Mouse (Mus musculus) limb, embryonic 10.5 days (tissue): ENCODE results near the gene Pik3r1. TPM values are rescaled to one million over a fixed set of nuclear protein-coding genes. Genes with fewer than 3 reads are reported as not detected.

Experiments
- DNase-seq: peaks from one replicate; pipeline ENCODE4 v3.0.0-alpha.2; 2017; ENCODE audit warnings: low spot score
- H3K27ac ChIP-seq: fragments of 300-500 bp; sonication (generic); 2 replicates; pipeline ENCODE4 v1.5.1; 2016; ENCODE audit warnings: mild to moderate bottlenecking
- H3K27me3 ChIP-seq: fragments of 300-500 bp; sonication (generic); 2 replicates; pipeline ENCODE4 v1.6.1; 2016; ENCODE audit warnings: low read depth, mild to moderate bottlenecking; ENCODE audit not compliant: poor library complexity, severe bottlenecking
- H3K36me3 ChIP-seq: fragments of 300-500 bp; sonication (generic); 2 replicates; pipeline ENCODE4 v1.6.1; 2016; ENCODE audit warnings: mild to moderate bottlenecking, moderate library complexity
- H3K4me1 ChIP-seq: fragments of 300-500 bp; sonication (generic); 2 replicates; pipeline ENCODE4 v1.6.1; 2016
- H3K4me3 ChIP-seq: fragments of 300-500 bp; sonication (generic); 2 replicates; pipeline ENCODE4 v1.5.1; 2016; ENCODE audit warnings: mild to moderate bottlenecking, moderate library complexity
- H3K9me3 ChIP-seq: fragments of 300-500 bp; sonication (generic); replicated peaks from 2 replicates; pipeline ENCODE4 v1.6.1; 2016; ENCODE audit warnings: mild to moderate bottlenecking
- WGBS: fragments of 180-500 bp; shearing (Covaris S2); methylation state at CpG from one replicate; pipeline ENCODE4 v1.1.7; 2016; 5-methylcytosine and 5-hydroxymethylcytosine counted together
- polyA plus RNA-seq: library from polyadenylated mRNA; unstranded; fragments of >200 nt; fragmentation: Nextera tagmentation; extraction: Ambion mirVana; gene quantifications from 2 replicates; pipeline ENCODE4 v1.2.1, GENCODE M21; 2016

Pik3r1 gene
- polyA plus RNA-seq = 9.8 and 13.9 TPM in 2 replicates

DNA sequence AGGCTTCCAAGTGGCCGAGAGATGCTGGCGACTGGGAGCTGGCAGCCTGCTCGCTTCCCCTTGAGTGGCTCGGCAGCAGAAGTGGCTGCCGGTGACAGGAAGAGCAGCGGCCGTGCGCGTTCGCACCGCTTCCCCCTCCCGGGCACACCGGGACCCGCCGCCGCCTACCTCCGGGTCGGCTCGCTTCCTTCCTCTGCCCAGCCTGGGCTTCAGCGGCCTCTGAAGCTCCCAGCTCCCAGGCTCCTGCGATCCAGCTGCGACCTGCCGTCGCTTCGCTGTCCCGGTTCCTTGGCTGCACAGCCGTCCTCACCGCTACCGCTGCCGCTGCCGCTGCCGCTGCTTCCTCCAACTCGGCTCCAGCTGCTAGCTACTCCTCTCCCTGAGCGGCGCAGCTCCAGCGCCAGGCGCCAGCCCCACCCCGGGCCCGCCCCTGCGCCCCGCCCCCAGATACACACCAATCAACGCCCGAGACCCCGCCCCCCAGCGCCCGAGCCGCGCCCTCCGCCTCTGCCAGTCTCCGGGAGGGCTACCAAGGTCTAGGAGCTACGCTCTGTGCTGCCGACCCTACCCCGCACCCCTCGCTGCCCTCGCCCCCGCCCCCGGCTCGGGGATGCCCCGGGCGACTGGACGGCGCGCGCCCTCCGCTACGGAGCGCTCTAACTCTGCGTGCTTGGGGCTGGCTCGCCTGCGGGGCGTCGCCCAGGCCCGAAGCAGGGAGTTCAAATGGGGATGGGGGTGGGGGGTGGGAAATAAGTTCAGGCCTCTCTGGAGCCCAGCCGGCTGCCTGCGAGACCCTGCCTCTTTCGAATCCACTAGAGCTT, at the start of gene Pik3r1:
Gene Pik3r1 (minus strand): TSS at position 409 of the 821 bp plus-strand sequence.
- Histone ChIP-seq H3K27me3 (peaks cover 9% of the 10 kb centered on the region; the same call in 1 of the 2 replicates), H3K27ac (peak within 1 kb of the TSS; percentile 91), H3K9me3 (no peaks in the 10 kb centered on the region), H3K4me1 (peaks cover 28% of the 10 kb centered on the region), H3K4me3 (peak within 1 kb of the TSS; percentile 90), H3K36me3 (no peaks in the 10 kb centered on the region)
- WGBS = under 1% methylated on average over 76 of the region's 76 CpGs
- DNase-seq = peak; percentile 99

GRCm38 (mm10) chr13:101813267-101813900, 45.4 kb upstream of the Pik3r1 start:
- H3K27ac ChIP-seq = peak overlapping the region; percentile 72

DNA sequence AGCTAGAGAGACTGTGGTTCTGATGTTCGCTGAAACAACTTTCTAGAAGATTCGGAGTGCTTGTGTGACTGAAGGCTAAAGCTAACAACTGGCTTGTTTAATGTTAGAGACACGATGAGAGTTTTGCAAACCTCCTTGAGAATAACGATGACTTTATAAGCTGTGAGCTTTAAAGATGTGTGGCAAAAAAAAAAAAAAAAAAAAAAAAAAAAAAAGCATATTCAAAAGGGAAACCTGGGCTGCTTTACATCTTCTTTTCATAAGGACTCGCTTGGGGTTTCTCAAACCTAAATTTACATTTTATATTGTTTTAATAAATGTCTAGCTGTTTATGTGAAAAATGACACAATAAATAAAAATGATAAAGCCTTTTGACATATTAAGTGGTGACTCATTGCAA, 44.3 kb upstream of the Pik3r1 start:
- no peak for DNase-seq
- Histone ChIP-seq H3K27ac (peak overlapping the region; percentile 72; the same call in 1 of the 2 replicates), H3K36me3 (no peaks in the 10 kb centered on the region), H3K4me1 (peaks cover 24% of the 10 kb centered on the region), H3K27me3 (peaks cover 5% of the 10 kb centered on the region; the same call in 1 of the 2 replicates), H3K4me3 (no peak overlapping the region), H3K9me3 (no peaks in the 10 kb centered on the region)
- 69% methylated on average over 5 of the region's 5 CpGs for WGBS

More at GRCm38 (mm10) chr13:101813267-101813900, 45.4 kb upstream of the Pik3r1 start:
- Histone ChIP-seq H3K36me3 (no peaks in the 10 kb centered on the region), H3K4me1 (peaks cover 24% of the 10 kb centered on the region), H3K27me3 (peaks cover 5% of the 10 kb centered on the region; the same call in 1 of the 2 replicates), H3K4me3 (peak overlapping the region; percentile 21; the same call in 1 of the 2 replicates), H3K9me3 (no peaks in the 10 kb centered on the region)
- DNase-seq = peak; percentile 63
- 28% methylated on average over 10 of the region's 10 CpGs for WGBS

DNA sequence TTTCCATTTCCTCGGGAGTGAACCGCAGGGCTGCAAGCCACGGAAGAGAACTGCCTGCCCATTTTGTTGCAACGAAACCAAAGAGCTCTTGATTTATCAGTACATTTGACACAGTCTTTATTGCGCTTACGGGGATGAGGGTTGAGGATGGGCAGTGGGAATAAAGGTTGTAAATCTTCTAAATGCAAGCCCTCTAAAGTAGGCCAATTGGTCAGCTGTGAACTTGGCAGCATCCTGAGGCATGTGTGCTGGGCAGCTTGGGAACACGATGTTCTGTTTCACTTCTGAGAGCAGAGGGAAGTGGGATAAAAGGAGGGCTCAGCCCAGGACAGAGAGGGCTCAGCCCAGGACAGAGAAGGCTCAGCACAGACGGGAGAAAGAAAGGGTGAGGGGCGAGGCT, 43.9 kb upstream of the Pik3r1 start:
- no peaks in the 10 kb centered on the region for H3K9me3 ChIP-seq
- peaks cover 24% of the 10 kb centered on the region for H3K4me1 ChIP-seq
- no peaks in the 10 kb centered on the region for H3K36me3 ChIP-seq
- no peak for DNase-seq
- peak overlapping the region; percentile 72 for H3K27ac ChIP-seq
- H3K27me3 ChIP-seq = peaks cover 5% of the 10 kb centered on the region; the same call in 1 of the 2 replicates
- H3K4me3 ChIP-seq = no peak overlapping the region
- 22% methylated on average over 9 of the region's 9 CpGs for WGBS

- no peak for DNase-seq
- H3K4me3 ChIP-seq = no peak overlapping the region
- no peaks in the 10 kb centered on the region for H3K36me3 ChIP-seq
- no peaks in the 10 kb centered on the region for H3K9me3 ChIP-seq
- H3K4me1 ChIP-seq = peaks cover 24% of the 10 kb centered on the region
- no peak overlapping the region for H3K27ac ChIP-seq
- peaks cover 7% of the 10 kb centered on the region; the same call in 1 of the 2 replicates for H3K27me3 ChIP-seq
- 69% methylated on average over 7 of the region's 7 CpGs for WGBS
Measured at GRCm38 (mm10) chr13:101810667-101811066, 42.6 kb upstream of the Pik3r1 start.

DNA sequence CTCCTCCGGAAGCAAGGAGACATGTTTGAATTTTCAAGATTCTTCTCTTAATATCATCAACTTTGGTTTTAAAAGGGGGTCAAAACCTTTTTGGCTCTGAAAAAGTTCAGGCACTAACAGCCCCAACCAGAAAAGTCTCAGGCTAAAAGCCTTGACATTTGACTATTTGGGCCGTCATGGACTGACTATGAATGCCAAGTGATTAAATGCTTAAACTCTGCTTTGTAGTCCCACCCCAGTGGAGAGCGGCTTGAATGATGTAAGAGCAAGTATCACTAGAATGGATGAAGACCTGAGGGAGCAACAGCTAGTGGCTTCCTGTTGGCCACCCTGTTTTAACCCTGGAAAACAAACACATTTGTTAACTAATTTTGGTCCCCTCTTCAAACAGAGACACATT, 41.8 kb upstream of the Pik3r1 start:
- Histone ChIP-seq H3K36me3 (no peaks in the 10 kb centered on the region), H3K9me3 (no peaks in the 10 kb centered on the region), H3K27ac (no peak overlapping the region), H3K27me3 (peaks cover 11% of the 10 kb centered on the region; the same call in 1 of the 2 replicates), H3K4me1 (peaks cover 24% of the 10 kb centered on the region), H3K4me3 (no peak overlapping the region)
- no peak for DNase-seq
- WGBS = 87% methylated on average over 3 of the region's 3 CpGs

DNA sequence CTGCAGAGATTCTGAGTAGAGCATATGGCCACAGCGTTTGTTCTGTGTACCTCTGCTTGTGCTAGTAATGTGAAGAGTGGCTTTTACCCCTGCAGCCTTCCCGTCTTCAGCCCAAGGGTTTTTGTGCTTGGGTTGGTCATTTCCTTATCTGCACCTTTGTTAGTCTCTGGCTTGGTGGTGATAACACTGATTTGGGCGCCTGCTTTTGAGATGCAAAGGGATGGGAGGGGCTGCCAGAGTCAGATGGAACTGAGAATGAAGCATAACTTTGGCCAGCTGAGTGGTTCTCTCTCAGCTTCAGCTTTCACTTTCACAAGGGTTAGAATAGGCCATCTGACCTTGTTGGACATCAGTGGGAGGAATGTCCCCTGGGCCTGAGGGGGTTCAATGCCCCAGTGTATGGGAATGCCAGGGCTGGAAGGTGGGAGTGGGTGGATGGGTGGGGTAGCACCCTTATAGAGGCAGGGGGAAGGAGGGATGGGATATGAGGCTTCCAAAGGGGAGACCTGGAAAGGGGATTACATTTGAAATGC, 37.6 kb upstream of the Pik3r1 start:
- no peak for DNase-seq
- Histone ChIP-seq H3K27ac (no peak overlapping the region), H3K9me3 (no peaks in the 10 kb centered on the region), H3K27me3 (peaks cover 32% of the 10 kb centered on the region), H3K4me3 (no peak overlapping the region), H3K36me3 (no peaks in the 10 kb centered on the region), H3K4me1 (peaks cover 11% of the 10 kb centered on the region; the same call in 1 of the 2 replicates)
- 57% methylated on average over 3 of the region's 3 CpGs for WGBS

GRCm38 (mm10) chr13:101801372-101802186, 33.6 kb upstream of the Pik3r1 start:
- peak; percentile 84 for DNase-seq
- WGBS = 4% methylated on average over 38 of the region's 41 CpGs
- Histone ChIP-seq H3K27me3 (peaks cover 57% of the 10 kb centered on the region), H3K27ac (peak overlapping the region; percentile 92), H3K4me1 (peaks cover 11% of the 10 kb centered on the region; the same call in 1 of the 2 replicates), H3K4me3 (peak overlapping the region; percentile 61), H3K36me3 (no peaks in the 10 kb centered on the region), H3K9me3 (no peaks in the 10 kb centered on the region)

DNA sequence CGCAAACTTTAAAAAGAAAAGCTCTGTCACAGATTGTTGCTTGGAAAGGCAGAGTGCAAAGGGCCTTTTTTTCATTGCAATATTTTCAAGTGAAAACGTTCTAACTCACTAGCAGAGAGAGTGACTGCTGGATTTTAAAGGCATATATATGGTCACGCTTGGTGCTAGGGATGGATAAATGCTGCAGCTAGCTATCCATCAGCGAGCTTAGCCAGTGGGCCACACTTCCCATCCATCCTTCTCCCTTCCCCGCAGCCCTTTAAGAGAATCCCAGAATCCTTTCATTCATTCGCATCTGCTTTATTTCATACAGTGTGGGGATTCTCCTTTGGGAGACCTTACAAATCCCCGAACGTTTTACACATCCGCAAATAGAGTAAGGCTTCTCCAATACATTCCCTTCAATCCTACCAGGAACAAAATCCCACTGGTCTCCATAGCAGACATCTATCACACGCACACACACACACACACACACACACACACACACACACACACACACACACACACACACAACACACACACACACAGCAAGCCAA, 32.9 kb upstream of the Pik3r1 start:
- Histone ChIP-seq H3K4me1 (peaks cover 11% of the 10 kb centered on the region; the same call in 1 of the 2 replicates), H3K4me3 (peak overlapping the region; percentile 61), H3K27ac (peak overlapping the region; percentile 92), H3K9me3 (no peaks in the 10 kb centered on the region), H3K36me3 (no peaks in the 10 kb centered on the region), H3K27me3 (peaks cover 57% of the 10 kb centered on the region)
- no peak for DNase-seq
- 30% methylated on average over 10 of the region's 10 CpGs for WGBS

- Histone ChIP-seq H3K4me1 (peaks cover 11% of the 10 kb centered on the region; the same call in 1 of the 2 replicates), H3K27ac (no peak overlapping the region), H3K27me3 (peaks cover 51% of the 10 kb centered on the region), H3K36me3 (no peaks in the 10 kb centered on the region), H3K4me3 (no peak overlapping the region), H3K9me3 (no peaks in the 10 kb centered on the region)
- 87% methylated on average over 13 of the region's 13 CpGs for WGBS
- no peak for DNase-seq
Measured at GRCm38 (mm10) chr13:101800021-101800596, 32.1 kb upstream of the Pik3r1 start.

- DNase-seq = no peak
- H3K36me3 ChIP-seq = no peaks in the 10 kb centered on the region
- H3K27ac ChIP-seq = no peak overlapping the region
- no peaks in the 10 kb centered on the region for H3K9me3 ChIP-seq
- H3K4me3 ChIP-seq = no peak overlapping the region
- peaks cover 11% of the 10 kb centered on the region; the same call in 1 of the 2 replicates for H3K4me1 ChIP-seq
- WGBS = 94% methylated on average over 2 of the region's 2 CpGs
- peaks cover 48% of the 10 kb centered on the region for H3K27me3 ChIP-seq
Measured at GRCm38 (mm10) chr13:101799318-101799717, 31.3 kb upstream of the Pik3r1 start.
